Mouse (Mus musculus) kidney, adult 18-20 months (tissue): ENCODE results near the gene Dnal1.

Experiments used
- DNase-seq: peaks from one replicate; pipeline ENCODE4 v3.0.0; 2021

Gene Dnal1

DNA sequence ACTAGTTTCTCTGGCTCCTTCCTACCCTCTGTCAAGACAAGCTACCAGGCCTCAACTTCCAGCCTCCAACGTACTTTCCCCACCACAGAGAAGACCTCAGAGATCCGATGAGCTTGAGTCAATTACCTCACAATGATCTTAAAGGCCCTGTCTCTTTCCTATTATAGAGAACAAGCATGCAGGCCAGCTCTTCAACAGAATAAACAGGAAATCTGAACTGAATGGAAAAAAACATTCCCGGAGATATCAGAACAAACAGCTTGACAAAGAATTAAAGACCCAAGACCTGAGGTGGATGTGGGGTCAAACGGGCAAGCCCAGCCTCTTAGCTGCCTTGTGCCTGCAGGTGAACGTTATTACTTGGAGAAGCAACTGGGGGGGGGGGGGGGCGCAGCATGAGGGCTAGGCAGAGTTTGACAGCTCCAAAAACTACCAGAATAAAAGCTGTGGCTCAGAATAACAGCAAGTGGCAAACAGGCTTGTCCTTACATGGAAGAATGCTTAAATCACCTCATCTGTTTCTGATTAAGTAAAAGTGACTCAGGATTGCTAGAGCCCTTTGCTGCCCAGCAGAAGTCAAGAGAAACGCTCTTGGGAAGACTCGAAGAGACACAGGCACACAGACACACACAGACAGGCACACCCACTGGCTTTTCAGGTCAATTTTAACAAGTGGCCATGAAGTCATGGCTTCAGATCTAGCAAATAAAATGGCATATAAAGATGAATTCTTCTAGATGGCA, 51.6 kb downstream of the Dnal1 start:
- no peak for DNase-seq

DNA sequence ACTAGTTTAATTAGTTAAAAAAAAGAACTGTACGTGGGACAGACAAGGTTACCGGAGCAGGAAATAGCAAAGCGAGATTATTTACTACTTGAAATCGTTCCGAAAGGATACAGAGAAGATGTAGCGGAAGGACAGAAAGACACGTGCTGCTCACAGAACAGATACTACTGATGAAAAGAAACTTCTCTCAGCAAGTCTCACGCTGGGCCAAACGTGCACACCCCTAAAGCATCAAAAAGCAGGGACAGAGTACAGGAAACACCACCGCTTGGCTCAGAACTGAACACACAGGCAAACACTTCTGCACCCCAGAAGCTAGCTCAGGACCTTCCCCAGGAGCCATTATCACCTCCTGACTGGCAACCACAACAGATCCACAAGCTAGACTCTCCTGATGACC, 56.4 kb downstream of the Dnal1 start:
- DNase-seq, result no peak

DNA sequence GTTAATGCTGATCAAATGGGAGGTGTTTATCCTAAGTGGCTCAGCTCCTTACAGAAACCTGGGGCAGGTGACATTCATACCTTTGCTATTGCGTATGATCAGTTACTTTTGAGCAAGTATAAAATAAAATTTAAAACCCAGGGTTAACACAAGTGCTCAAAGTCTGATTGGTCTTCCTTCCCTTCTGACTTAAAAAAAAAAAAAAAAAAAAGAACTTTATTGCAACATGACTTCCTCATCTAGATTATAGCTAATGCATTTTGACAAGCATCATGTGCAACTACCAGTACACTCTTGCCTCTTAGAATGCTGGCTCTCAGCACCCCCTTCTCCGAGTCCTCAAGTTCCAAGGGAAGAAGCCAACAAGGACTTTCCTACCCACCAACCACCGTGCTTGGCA, 58.0 kb downstream of the Dnal1 start:
- no peak for DNase-seq

DNA sequence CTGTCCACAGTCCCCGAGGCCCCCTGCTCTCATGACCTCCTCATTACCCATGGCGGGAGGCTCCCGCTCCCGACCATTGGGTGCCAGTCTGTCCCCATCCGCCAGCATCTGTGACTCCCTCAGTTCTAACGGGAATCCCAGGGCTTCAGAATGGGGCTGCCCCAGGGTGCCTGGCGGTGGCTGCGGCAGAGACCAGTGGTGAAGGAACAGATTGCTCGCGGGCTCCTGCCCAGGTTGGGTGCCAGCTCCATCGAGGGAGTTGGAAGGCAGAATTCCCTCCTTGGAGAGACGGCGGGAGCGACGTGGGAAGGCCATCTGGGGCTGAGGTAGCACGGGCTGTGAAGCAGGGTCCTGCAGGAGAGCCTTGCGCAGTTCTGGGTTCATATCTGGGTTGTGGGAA, 58.7 kb downstream of the Dnal1 start:
- no peak for DNase-seq

DNA sequence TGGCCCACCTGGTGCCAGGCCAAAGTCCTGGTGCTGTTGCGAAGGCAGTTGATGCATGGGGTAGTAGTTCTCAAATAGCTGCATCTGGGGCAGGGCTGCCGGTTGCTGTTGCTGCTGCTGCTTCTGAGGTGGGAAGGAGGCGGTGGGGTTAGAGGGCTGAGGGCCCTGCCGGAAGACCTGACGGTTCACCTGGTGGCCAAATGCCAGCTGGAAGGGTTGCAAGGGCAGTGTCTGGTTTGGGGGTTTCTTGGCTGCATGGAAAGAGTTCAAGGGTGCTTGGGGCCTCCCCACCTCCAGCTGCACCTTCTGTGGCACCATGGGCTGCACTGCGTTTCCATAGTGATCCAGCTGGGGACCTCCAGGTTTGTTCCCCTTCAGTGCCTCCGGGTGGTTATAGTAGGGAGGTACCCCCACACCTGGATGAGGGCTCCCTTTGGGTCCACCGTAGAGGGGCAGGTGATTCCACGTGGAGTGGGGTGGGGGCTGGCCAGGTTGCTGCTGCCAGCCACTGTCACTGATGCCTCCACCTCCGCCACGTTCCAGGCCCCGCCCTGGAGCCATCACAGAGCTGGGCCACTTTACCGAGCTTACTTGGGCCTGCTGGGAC, 59.2 kb downstream of the Dnal1 start:
- DNase-seq, result no peak

DNA sequence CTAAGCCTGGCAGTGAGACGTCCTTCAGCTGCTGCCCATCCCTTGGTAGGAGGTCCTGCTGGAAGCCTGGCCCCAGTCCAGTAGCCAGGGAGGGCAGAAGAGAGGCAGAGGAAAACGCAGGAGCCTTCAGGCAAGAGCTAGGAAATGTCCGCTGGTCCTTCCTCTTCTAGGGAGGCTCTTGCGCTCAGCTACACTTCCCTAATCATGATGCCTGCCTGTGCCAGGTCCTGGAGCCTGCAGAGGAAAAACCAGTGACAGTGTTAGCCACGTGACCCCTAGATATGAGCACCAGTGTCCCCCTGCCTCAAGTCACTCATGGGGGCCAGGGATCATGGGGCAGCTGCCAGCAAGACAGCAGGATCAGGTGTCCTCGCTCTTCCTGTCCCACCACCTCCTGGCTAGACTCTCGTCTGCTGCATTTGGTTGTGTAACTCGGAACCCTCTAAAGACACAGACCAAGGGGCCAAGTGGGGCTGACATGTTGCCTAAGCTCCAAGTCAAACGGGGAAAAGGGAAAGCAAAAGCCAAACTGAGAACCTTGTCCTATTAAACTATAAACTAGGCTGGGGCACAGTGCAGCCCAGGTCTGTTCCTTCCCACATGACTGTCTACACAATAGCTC, 60.1 kb downstream of the Dnal1 start:
- DNase-seq, result peak; percentile 65

DNA sequence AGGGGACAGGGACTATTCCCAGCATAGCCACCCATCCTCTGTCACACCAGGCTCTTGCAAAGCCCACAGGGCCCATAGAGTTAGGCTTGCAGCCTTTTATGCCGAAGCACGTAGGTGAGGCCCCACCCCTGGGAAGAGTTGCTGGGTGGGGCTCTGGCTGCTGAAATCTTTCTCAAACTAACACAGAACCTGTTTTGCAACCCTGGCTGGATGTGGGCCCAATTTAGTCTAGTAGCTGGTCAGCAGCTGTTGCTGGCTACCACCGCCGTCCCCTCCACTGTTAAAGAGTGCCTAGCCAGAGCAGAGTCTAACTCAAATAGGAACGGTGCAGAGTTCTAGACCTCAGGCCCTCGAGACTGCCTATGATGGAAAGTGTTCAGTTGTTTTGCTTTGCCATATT, 60.7 kb downstream of the Dnal1 start:
- DNase-seq, result peak; percentile 88

DNA sequence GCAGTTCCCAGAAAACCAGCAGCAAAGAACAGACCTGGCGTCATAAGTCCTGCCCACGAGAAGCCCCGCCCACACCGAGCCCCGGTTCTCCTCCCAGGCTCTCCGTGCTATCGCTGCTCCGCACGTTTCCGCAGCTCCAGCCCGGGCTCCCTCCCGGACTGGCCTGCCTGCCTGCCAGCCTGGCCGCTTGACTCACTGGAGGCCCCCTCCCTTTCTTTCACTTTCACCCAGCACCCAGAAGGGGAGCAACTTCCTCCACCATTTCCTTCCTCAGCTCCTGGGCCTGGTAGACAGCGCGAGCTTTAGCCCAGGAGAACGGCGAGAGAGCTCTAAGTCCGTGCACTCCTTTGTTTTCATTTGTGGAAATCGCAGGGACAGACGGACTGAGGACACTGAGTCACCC, 61.5 kb downstream of the Dnal1 start:
- DNase-seq, result peak; percentile 92

DNA sequence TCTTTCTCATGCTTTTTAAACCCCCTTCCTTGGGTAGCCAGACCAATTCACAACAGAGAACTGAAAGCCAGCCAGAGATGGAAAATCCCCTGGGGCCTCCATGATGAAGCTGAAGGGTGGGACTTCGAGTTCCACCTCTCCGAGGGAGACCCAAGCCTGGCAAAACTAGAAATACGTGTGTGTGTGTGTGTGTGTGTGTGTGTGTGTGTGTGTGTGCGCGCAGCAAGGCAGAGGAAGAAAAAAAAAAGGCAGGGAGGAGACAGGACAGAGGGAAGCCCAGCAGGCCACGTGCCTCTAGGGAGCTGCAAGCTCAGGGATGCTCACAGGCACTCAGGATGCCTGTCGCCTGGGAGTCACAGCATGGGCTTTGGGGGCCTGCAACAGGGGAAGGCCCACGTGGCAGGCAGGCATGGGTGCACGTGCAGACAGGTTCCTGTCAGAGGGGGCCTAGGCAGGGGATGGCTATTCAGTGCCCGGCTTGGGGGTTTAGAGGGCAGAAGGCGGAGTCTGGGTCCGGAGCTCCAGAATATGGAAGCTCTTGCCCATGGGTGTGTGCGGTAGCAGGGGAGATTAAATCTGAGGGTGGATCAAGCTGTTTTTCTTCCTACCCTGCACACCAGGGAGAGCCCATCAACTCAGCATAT, 62.1 kb downstream of the Dnal1 start:
- no peak for DNase-seq

DNA sequence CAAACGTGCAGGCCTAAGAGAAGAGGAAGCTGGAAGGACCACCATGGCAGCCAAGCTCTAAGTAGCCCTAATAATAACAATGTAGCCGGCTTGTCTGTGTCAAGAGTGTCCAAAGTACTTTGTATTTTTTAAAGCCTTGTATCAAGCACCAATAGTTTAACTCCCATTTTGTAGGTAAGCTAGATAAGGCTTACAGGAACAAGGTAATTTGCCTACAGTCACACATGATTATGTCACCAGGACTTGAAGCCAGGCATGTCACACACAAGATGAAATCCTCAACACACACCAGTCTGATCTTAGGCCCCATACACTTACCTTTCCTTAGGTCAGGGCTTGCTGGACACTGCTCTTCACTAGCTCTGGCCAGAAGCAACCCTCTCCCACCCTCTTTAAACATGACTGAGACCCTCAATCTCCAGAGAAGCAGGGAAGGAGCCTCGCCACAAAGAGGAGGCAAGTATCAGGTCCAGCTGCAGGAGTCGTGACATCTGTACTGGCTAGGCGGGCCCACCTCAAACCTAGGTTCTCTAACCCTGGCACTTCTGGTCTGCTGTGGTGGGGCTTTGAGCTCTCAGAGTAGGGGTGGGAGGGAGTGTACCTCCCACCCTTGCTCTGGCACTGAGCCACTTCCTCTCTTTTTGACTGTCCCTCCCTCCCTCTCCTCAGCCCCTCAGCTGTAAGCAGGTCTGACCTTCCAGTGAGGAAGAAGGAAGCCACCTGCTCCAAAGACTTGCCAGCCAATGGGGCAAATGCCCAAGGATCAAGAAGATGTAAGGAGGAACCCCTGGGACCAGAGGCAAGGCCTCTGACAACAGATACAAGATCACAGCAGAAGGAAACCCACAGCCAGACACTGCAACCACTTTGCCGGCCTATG, 63.0 kb downstream of the Dnal1 start:
- DNase-seq, result no peak

DNA sequence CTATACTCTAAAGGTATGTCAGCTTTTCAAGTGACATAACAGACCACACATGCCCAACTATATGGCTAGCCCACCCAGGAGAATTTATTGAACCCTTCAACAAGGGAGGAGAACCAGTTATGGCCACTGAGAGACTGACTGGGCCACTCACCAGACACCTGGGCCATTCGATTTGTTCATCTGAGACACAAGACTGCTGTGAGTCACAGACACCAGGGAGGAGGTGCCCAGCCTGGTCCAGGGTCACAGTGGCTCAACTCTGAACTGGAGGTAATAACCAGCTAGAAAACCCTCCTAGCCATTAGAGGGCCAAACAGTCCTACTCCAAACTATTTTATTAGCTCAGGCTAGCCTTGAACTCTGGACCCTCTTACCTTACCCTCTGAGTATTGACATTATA, 63.9 kb downstream of the Dnal1 start:
- no peak for DNase-seq

DNA sequence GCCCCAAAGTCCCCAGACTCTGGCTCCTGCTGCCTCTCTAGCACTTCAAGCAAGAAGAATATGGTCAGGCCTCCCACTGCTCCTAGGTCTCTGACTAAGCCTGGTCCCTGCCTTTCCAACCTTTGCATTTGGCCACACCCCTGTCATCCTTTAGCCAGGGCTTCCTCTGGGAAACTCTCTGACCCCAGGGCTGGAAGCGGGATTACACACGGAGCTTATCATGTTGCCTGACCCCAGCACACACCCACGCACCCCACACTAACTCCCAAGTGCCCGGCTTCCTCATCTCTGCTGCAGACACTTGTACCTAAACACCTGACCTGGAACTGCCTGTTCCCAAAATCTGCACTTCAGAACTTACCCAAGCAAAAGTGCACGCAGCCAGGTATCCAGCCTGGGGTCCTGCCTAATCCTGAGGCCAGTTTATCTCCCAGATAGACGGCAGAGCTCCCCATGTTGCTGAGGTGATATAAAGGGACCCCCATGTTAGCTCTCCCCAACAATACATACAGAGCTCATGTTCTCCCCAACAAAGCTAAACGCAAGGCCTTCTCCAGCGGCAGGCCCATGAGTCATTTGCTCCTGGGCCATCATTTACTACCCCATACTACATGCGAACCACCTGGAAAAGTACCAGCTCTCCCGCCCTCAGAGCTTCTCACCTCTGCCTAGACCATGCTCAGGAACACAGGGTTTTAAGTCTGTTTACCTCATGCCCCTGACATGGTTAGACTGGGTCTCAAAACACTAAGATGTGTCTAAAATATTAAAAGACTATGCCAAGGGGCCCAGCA, 64.7 kb downstream of the Dnal1 start:
- DNase-seq, result no peak

DNA sequence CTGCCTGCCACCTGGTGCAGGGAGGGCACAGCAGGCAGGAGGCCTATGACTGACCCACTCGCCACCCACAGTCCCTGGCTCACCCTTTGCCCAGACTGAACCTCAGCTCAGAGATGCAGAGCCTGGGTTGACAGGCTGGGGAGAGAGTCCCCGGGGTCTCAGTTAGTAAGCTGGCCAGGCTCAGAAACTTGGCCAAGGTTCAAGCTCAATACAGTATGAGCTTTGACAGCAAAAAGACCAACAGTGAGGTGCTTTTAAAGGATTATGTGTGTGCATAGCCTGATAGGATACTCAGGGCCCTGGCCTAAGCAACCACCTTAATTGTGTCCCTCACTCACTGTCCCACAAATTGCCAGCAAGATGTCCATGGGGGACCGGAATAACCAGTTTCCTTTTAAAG, 65.9 kb downstream of the Dnal1 start:
- no peak for DNase-seq

DNA sequence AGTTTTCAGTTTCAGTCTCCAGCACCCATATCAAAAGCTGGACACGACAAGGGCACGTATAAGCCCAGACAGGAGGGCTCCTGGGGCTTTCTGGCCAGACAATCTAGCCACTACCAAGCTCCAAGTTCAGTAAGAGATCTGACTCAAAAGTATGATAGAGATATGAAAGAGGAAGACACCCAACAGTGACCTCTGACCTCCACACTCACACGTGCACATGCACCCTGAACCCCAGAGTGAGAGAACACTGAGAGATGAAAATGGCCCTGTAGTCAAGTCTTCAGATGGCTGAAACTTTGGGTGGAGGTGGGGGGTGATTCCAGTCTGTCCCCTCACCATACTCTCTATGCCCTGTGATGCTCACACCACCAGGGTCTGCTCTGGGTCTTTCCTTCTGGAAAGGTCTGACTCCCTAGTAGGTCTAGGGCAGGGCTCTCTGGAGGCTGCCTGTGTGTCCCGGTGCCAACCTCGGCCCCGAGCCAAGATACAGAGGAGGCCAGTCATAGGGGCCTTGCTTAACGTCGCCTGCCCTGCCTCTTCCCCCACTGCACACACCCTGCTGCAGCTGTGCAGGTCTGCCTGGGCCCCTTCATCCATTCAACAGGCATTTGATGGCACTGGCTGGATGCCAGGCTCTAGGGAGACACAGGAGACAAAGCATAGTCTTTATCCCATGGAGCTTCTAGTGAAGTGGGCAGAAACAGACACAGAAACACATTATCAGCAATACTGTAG, 66.7 kb downstream of the Dnal1 start:
- DNase-seq, result peak; percentile 86

DNA sequence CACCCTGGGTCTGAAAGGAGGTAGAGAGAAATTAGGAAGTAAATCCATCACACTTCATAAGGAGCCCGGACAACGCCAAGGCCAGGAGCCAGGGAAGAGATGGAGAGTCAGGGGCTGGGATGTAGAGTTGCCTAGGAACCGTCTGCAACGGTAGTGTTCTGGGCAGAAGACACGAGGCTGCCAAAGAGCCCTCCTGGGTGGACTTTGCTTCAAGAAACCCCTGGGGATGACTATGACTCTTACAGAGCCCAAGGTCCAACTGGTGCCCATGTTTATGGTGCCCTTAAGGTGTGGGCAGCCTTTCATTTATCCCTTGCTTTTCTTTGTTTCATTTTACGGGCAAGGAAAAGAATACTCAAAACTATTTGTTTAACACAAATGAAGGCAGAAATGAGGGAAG, 67.8 kb downstream of the Dnal1 start:
- no peak for DNase-seq

DNA sequence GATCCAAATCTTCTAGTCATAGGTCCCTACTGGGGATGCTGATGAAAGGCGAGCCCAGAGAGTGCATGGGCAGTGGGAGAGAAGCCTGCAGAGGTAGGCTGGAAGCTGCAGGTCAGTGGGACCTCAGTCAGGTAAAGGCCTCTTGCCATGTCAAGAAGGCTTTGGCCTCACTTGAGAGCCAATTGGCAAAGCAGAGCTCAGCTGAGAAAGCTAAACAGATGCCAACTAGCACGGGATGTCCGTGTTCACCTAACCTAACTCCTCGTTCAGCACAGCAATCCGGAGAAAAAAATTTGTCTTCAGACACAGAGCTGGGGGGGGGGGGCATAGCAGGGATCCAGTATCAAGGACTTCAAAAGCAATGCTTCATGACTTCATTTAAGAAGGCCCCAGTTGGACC, 70.8 kb downstream of the Dnal1 start:
- DNase-seq, result no peak

DNA sequence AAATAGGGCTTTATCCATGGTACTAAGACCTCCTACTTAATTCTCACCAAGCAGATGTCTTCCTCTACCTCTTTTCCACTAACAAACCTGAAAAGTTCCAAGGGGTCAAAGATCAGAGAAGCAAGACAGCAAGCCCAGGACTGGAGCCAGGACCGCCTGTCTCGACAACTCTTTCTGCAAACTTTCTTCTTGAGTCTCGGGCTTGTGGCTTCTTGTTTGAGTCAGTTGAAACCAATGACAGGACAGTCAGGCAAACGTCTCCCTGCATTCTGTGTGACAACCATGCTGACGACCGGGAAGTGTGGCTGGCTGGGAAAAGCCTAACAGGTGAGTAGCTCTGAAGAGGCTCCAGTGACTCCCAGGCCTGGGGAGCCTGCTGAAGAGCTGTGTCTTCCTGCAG, 71.4 kb downstream of the Dnal1 start:
- peak; percentile 57 for DNase-seq

DNA sequence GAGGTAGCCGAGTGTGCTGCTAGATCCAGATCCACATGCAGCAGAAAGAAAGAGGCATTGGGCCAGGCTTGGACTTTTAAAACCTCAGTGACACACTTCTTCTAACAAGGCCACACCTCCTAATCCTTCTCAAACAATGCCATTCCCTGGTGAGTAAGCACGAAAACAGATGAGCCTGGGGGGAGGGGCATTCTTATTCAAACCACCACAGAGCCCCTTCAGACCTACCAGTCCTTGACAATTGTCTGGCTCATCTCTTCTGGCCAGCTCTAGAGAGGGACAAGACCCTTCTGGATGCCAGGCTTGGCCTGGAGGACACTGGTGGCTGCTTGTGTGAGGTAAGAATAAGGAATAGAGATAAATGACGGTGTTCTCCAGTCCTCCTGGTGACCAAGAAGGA, 72.4 kb downstream of the Dnal1 start:
- no peak for DNase-seq

DNA sequence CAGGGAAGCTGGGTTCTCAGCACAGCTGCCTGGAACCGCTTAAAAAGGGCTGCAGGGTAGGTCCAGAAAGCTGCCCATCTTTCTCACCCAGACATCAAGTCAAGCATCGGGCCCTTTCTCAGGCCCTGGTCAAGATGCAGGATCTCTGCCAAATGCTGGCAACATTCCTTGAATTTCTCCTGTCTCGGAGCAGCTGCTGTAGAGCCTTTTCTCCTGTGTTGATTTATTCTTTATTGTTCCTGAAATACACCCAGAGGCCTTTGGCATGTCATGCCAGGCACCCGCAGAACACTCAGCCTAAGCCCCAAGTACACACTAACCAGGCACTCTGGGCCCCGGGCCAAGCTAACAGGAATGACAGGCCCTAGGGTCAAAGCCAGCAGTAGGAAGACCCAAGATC, 72.8 kb downstream of the Dnal1 start:
- peak; percentile 81 for DNase-seq

DNA sequence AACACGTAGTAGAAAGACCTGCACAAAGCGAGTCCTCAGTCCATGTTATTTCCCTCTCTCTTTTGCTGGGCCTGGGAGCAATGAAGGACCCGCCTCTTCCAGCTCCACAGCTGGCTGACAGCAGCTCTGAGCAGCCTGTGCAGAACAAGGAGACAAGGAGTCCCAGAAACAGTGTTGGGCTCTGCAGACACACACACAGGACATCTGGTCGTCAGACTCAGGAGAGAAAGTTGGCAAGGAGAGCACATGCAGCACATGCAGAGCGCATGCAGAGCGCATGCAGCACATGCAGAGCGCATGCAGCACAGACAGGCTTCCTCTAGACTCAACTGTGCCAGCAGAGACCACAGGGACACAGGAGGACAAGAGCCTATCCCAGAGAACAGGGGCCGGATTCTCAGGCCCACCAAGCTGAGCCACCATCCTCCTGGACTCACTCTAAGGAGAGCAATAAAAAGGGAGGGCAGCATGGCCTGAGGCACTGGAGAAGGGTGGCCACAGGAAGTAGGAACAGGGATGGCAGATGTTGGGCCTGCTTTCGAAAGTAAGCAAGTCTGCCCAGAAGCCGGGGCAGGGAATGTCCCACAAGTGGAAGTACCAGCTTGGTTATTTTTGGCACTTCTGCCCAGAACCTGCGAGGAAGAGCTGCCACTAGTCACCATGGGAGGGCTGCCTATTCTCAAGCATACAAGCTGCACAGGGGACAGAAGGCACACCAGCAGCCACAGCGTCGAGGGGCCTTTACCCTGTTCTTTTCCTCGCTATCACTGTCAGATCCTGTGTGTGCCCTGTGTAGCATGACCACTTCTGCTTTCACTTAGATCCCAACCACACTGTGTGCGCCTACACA, 73.8 kb downstream of the Dnal1 start:
- no peak for DNase-seq
